Mouse (Mus musculus): ENCODE measurements around the gene Cacna1i. TPM values are rescaled to one million over a fixed set of nuclear protein-coding genes. Genes with fewer than 3 reads are reported as not detected.

Cacna1i gene
- polyA plus RNA-seq, 1 experiment from 2014 or later = 0.04 TPM

DNA sequence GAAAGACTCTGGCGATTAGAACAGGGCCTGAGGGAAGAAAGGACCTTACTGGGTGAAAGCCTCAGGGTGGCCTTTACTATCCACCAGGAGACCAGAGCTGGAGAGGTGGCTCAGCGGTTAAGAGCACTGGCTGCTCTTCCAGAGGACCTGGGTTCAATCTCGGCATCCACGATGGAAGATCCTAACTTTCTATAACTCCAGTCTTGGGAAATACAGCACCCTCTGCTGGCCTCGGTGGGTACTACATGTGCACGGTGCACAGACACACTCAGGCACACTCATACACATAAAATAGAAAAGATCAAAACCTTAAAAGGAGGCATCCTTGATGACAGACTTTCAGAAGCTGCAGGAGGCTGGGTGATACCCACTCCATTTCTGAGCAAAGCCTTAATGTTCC is 6.4 kb upstream of the Cacna1i start:
- Histone ChIP-seq H3K27ac (peak overlapping the region; percentile 56; the same call in 1 of the 2 replicates), H3K9me3 (no peaks in the 10 kb centered on the region), H3K27me3 (ENCODE audit: insufficient read depth, poor library complexity, severe bottlenecking) (peaks cover 62% of the 10 kb centered on the region), H3K4me3 (no peak overlapping the region), H3K36me3 (no peaks in the 10 kb centered on the region), H3K4me1 (replicated peaks) (peaks cover 10% of the 10 kb centered on the region)
- peak; percentile 72 for DNase-seq (ENCODE audit: low spot score)
- WGBS = 20% methylated on average over 6 of the region's 6 CpGs

DNA sequence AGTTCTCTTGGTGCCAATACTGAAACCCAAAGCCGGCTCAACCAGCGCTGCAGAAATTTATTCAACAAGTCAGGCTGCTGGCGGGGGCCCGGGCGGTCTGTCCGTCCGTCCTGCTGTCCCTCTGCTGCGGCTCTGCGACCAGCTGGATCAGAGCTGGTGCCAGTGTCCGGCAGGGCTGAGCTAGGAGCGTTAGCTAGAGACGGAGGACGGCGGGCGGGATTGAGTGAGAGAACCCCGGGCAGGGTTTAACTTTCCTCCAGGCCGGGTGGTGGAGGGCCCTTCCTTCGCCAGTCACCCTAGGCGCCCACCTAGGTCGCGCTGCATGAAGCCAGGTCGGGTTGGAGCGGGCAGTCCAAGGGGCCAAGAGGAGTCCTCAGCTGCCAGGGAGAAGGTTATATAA is 998 bp downstream of the Cacna1i start:
- H3K27ac ChIP-seq = peak overlapping the region; percentile 45; the same call in 1 of the 2 replicates
- under 1% methylated on average over 23 of the region's 23 CpGs for WGBS
- DNase-seq (ENCODE audit: low spot score) = peak; percentile 38
- peaks cover 36% of the 10 kb centered on the region for H3K4me1 ChIP-seq (replicated peaks)
- H3K9me3 ChIP-seq = no peaks in the 10 kb centered on the region
- no peaks in the 10 kb centered on the region for H3K36me3 ChIP-seq
- H3K4me3 ChIP-seq = peak overlapping the region; percentile 60
- H3K27me3 ChIP-seq (ENCODE audit: insufficient read depth, poor library complexity, severe bottlenecking) = peaks cover 94% of the 10 kb centered on the region

DNA sequence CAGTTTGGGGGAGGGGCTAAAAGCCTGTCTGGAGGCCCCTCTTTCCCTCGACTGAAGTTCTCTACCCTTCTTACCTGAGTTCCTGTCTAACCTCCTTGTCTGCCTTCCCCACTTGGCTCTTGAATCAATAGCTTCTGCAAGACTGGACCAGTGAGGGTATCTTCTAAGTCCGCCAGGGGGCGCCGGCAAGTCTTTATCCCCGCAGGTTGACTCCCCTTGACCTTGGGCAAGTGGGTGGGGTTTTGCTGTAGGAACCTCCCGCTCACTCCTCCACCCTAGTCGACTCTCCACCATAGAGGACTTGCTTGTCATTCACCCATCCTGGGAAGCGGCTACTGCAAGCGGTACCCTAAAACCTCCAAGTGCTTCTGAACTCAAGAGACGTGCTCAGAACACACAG is 2.4 kb downstream of the Cacna1i start:
- H3K4me1 ChIP-seq (replicated peaks) = peaks cover 36% of the 10 kb centered on the region
- no peak overlapping the region for H3K27ac ChIP-seq
- H3K36me3 ChIP-seq = no peaks in the 10 kb centered on the region
- WGBS = 6% methylated on average over 10 of the region's 10 CpGs
- no peaks in the 10 kb centered on the region for H3K9me3 ChIP-seq
- peak; percentile 64 for DNase-seq (ENCODE audit: low spot score)
- H3K27me3 ChIP-seq (ENCODE audit: insufficient read depth, poor library complexity, severe bottlenecking) = peaks cover 80% of the 10 kb centered on the region
- H3K4me3 ChIP-seq = no peak overlapping the region

DNA sequence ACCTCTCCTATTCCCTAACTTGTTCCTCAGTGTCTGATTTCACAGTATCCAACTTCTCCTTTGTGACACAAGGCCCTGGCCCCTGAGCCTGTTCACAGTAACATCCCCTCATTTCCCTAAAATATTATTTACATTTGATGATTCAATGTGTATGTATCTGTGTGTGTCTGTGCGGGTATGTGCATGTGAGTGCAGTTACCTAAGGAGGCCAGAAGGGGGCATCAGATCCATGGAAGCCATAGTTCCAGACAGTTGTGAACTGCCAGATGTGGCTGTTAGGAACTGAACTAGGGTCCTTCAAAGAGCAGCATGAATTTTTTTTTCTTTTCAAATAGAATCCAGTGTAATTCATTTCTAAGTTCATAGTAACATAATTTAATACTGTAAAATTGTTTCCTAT is 10.1 kb downstream of the Cacna1i start:
- no peak overlapping the region for H3K4me3 ChIP-seq
- H3K27me3 ChIP-seq (ENCODE audit: insufficient read depth, poor library complexity, severe bottlenecking) = peaks cover 8% of the 10 kb centered on the region
- no peak overlapping the region for H3K27ac ChIP-seq
- 95% methylated on average over 1 of the region's 1 CpGs for WGBS
- DNase-seq (ENCODE audit: low spot score) = no peak
- H3K36me3 ChIP-seq = no peaks in the 10 kb centered on the region
- no peaks in the 10 kb centered on the region for H3K4me1 ChIP-seq (replicated peaks)
- no peaks in the 10 kb centered on the region; the same call in 1 of the 2 replicates for H3K9me3 ChIP-seq

DNA sequence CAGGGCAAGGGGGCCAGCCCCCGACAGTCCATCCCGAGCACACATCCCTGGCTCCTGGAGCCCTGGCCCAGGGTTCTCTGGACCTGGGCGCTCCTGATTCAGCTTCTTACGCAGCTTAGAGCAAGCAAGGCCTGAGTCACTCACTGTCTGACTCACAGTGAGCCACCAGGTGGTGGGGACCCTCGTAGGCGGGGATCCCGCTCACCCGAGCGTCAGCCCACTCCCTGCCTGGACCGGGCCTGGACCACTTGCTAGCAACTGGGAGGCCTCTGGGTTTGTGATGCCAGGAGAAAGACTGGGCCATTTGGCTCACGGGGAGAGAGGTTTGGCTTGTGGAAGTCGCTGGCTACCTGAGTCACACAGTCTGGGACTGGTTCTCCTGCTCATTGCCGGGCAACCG is 16.7 kb downstream of the Cacna1i start:
- no peak for DNase-seq (ENCODE audit: low spot score)
- Histone ChIP-seq H3K27ac (0 out of 2 replicates have a peak overlapping the region, but pooled peaks have one; percentile 10), H3K4me1 (replicated peaks) (peaks cover 16% of the 10 kb centered on the region), H3K36me3 (no peaks in the 10 kb centered on the region), H3K27me3 (ENCODE audit: insufficient read depth, poor library complexity, severe bottlenecking) (peaks cover 4% of the 10 kb centered on the region; the same call in 1 of the 2 replicates), H3K4me3 (no peak overlapping the region), H3K9me3 (no peaks in the 10 kb centered on the region)
- 76% methylated on average over 14 of the region's 14 CpGs for WGBS

DNA sequence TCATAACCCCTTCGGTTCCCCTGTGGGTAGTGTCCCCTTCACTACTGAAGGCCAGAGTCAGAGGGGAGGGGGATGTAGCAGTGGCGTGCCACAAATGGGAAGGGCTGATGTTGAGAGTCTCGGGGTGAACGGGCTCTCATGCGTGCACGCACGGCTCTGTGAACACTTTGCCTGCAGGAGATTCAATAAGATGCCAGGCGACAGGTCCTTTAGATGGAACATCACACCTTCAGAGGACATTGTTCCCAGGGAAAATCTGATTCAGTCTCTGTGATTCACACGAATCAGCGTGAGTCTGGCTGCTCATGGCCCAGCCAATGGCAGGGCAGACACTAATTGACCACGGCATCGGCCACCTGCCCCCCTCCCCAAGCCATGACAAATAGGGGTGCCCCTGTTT is 17.1 kb downstream of the Cacna1i start:
- 80% methylated on average over 12 of the region's 12 CpGs for WGBS
- Histone ChIP-seq H3K9me3 (no peaks in the 10 kb centered on the region), H3K27ac (0 out of 2 replicates have a peak overlapping the region, but pooled peaks have one; percentile 10), H3K36me3 (no peaks in the 10 kb centered on the region), H3K27me3 (ENCODE audit: insufficient read depth, poor library complexity, severe bottlenecking) (peaks cover 4% of the 10 kb centered on the region; the same call in 1 of the 2 replicates), H3K4me3 (no peak overlapping the region), H3K4me1 (replicated peaks) (peaks cover 16% of the 10 kb centered on the region)
- DNase-seq (ENCODE audit: low spot score) = no peak

DNA sequence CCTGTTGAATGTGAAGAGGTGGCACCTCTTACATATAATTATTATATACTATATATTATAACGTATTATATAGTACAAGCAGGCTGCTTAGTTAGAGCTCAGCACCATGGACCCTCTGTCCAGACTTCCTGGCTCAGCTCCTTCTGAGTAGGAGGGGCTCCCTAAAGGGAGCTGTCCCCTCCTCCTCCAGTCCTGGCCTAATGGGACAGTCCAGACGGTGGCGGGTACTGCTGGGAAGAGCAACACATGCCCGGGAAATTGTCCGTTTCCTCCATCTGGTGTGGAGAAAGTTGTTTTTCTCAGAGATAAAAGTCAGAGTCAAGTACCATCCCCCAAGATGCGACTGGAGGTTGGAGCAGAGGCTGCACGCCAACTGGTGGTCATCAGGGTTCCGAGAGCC is 19.1 kb downstream of the Cacna1i start:
- WGBS = 69% methylated on average over 8 of the region's 8 CpGs
- DNase-seq (ENCODE audit: low spot score) = no peak
- Histone ChIP-seq H3K9me3 (no peaks in the 10 kb centered on the region), H3K36me3 (no peaks in the 10 kb centered on the region), H3K27me3 (ENCODE audit: insufficient read depth, poor library complexity, severe bottlenecking) (peaks cover 4% of the 10 kb centered on the region; the same call in 1 of the 2 replicates), H3K4me3 (no peak overlapping the region), H3K4me1 (replicated peaks) (peaks cover 16% of the 10 kb centered on the region), H3K27ac (no peak overlapping the region)

DNA sequence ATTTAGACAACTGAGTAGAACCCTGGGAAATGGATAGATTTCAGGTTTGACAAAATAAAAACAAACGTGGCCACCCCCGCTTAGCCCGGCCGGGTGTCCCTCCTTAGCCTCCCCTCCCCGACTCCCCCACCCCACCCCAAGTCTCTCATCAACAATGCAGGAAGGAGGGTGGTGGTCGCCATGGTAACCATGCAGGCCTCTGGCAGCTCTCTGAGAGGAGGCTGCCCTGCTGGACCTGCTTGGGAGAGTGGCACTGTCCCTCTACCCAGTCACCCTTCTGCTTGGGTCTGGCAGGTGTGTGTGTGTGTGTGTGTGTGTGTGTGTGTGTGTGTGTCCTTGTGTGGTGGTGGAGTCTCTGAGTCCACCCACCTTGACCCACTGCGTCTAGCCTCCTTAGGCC is 27.7 kb downstream of the Cacna1i start:
- 0 out of 2 replicates have a peak, but pooled peaks cover 3% of the 10 kb centered on the region for H3K9me3 ChIP-seq
- H3K4me1 ChIP-seq (replicated peaks) = peaks cover 39% of the 10 kb centered on the region
- DNase-seq (ENCODE audit: low spot score) = peak; percentile 53
- no peaks in the 10 kb centered on the region for H3K27me3 ChIP-seq (ENCODE audit: insufficient read depth, poor library complexity, severe bottlenecking)
- no peaks in the 10 kb centered on the region for H3K36me3 ChIP-seq
- 32% methylated on average over 7 of the region's 7 CpGs for WGBS
- H3K27ac ChIP-seq = peak overlapping the region; percentile 60
- H3K4me3 ChIP-seq = no peak overlapping the region

DNA sequence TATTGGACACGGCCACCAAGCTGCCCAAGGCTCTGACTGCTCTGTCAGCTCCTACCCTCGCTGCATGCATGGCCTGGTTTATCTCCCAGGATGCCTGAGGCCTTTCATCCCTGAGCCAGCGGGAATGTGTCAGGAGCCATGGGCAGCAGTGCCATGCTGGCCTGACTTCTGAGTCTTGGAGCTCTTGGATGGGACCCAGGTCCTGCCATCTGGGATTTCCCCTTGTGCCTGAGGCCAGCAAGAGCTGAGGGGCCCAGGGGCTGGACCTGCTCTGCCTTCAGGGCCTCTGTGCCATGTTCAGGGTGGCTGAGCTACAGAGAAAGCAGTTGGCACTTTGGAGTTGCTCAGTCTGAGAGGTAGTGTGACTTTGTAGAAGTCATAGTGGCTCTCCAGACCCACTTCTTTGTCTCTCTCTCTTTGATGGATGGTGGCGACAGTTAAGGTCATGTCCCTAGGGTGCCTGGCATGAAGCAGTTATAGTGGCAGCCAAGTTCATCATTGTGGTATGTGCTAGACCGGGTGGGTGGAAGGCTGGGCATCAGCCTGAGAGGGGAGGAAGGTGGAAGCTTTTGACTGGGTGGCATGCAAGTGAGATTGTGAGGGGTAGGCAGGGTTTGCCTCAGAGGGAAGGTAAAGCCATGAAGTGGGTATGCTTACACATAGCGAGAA is 30.1 kb downstream of the Cacna1i start:
- Histone ChIP-seq H3K4me3 (no peak overlapping the region), H3K36me3 (no peaks in the 10 kb centered on the region), H3K27ac (no peak overlapping the region), H3K27me3 (ENCODE audit: insufficient read depth, poor library complexity, severe bottlenecking) (no peaks in the 10 kb centered on the region), H3K9me3 (0 out of 2 replicates have a peak, but pooled peaks cover 3% of the 10 kb centered on the region), H3K4me1 (replicated peaks) (peaks cover 41% of the 10 kb centered on the region)
- DNase-seq (ENCODE audit: low spot score) = no peak
- WGBS = 85% methylated on average over 6 of the region's 6 CpGs

DNA sequence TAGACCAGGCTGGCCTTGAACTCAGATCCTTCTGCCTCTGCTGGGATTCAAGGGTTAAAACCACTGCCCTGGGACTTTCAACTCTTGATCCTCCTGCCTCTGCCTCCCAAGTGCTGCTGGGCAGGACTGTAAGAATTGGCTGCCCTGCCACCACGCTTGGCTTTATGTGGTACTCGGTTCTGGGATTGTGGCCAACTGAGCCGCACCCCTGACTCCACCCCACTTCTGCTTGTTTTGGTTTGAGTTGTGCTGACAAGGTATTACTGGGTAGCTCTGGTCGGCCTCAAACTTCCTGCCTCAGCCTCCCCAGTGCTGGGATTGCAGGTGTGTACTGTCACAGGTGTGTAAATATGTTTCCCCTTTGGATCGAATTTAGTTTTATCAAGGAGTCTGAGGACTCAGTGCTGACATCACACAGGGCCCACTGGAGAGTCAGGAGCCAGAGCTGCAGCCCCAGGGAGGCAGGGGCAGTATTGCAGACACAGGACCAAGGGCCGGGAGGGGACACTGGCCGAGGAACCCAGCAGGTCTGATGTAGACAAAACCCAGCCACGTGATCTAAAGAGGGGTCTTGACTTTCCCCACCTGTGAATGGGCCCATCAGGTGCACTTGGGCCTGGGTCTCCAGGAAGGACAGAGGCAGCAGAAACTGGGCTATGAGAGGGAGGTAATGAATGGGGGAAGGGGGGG is 30.9 kb downstream of the Cacna1i start:
- Histone ChIP-seq H3K27ac (no peak overlapping the region), H3K4me3 (no peak overlapping the region), H3K36me3 (no peaks in the 10 kb centered on the region), H3K4me1 (replicated peaks) (peaks cover 41% of the 10 kb centered on the region), H3K27me3 (ENCODE audit: insufficient read depth, poor library complexity, severe bottlenecking) (no peaks in the 10 kb centered on the region), H3K9me3 (0 out of 2 replicates have a peak, but pooled peaks cover 3% of the 10 kb centered on the region)
- WGBS = 70% methylated on average over 8 of the region's 8 CpGs
- DNase-seq (ENCODE audit: low spot score) = no peak

DNA sequence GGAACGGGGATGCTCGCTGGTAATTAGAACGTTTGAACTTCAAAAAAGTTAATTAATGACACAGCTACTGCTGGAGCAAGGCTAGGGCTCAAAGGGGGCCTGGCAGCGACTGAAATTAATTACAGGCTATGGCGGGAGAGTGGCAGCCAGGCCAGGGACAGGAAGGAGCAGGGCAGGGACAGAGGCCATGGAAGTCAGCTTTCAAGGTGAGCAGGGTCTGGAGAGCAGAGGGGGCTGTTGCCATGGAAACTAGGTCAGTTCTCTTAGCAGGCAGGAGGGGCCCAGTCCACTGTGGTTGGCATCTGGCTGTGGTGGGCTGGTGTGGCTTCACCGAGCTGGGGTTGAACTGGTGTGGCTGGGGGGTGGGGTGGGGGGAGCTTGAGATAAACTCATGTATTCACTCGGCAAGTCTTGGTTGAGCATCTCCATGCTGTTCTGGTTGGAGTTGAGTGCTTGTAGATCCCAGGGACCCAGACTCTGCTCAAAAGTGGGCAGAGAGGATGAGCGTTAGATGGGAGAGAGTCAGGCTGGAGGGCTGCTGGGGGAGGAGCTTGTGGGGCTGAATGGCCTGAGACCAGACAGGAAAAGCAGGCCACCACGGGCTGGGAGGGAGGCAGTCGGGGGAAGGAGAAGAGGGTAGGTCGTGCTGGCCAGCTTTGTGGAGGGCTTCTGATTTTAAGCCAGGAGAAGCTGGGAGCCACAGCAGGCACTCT is 31.7 kb downstream of the Cacna1i start:
- no peak overlapping the region for H3K4me3 ChIP-seq
- peak overlapping the region; percentile 46 for H3K27ac ChIP-seq
- WGBS = 16% methylated on average over 11 of the region's 11 CpGs
- DNase-seq (ENCODE audit: low spot score) = peak; percentile 35
- H3K4me1 ChIP-seq (replicated peaks) = peaks cover 41% of the 10 kb centered on the region
- no peaks in the 10 kb centered on the region for H3K36me3 ChIP-seq
- H3K27me3 ChIP-seq (ENCODE audit: insufficient read depth, poor library complexity, severe bottlenecking) = no peaks in the 10 kb centered on the region
- H3K9me3 ChIP-seq = 0 out of 2 replicates have a peak, but pooled peaks cover 3% of the 10 kb centered on the region

DNA sequence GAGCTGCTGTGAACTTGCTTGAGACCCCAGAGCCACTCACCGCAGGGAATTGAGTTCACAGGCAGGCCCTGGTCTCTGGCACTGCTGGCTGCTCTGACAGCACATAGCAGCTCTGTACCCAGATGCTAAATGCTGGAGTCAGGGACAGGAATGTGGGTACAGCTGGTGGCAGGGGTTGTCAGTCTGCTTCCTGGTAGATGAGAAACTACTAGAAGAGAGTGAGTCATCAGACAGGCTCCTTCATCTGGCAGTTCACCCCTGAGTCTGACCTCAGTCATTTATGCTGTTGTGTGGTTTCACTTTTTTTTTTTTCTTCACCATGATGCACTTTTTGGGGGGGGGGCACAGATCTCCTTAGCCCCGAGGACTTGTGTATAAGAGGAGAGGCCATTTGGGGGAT is 32.3 kb downstream of the Cacna1i start:
- Histone ChIP-seq H3K4me3 (no peak overlapping the region), H3K4me1 (replicated peaks) (peaks cover 41% of the 10 kb centered on the region), H3K9me3 (no peaks in the 10 kb centered on the region), H3K27ac (peak overlapping the region; percentile 46), H3K36me3 (no peaks in the 10 kb centered on the region), H3K27me3 (ENCODE audit: insufficient read depth, poor library complexity, severe bottlenecking) (no peaks in the 10 kb centered on the region)
- no peak for DNase-seq (ENCODE audit: low spot score)
- 63% methylated on average over 2 of the region's 2 CpGs for WGBS

All from hindbrain, embryonic 10.5 days (tissue).